Comparison of ENCODE assay signal across 21 mouse cellular contexts in genomic region chr8:11746850-11747600, GRCm38 (mm10). TPM values are rescaled to one million over a fixed set of nuclear protein-coding genes. Genes with fewer than 3 reads are reported as not detected.
DNase-seq lines count a peak whose midpoint lies in the region; ATAC-seq lines count a peak whose summit lies in the region.
"Had no signal": no experiment of that assay in that cellular context is flagged by ENCODE, and none has a peak within 500 bp of the region (broad histone marks: within the 10 kb centered on the region; RNA-seq: fewer than 3 reads in every experiment).

No protein-coding gene starts in this region.

- 54% methylated on average over 11 of the region's 11 CpGs for WGBS in intestine, embryonic 15.5 days
- WGBS in forebrain, embryonic 13.5 days, result 88% methylated on average over 11 of the region's 11 CpGs

- no peaks in the 10 kb centered on the region for H3K36me3 ChIP-seq in intestine, embryonic 15.5 days
- no peaks in the 10 kb centered on the region for H3K36me3 ChIP-seq in forebrain, embryonic 13.5 days (ENCODE audit: poor library complexity, severe bottlenecking)
- H3K36me3 ChIP-seq: embryonic facial prominence, embryonic 13.5 days; forebrain, embryonic 15.5 days; liver, embryonic 12.5 days; neural tube, embryonic 13.5 days had no signal

- 0 out of 2 replicates have a peak, but pooled peaks cover 4% of the 10 kb centered on the region for H3K4me1 ChIP-seq in intestine, embryonic 15.5 days (replicated peaks)
- no peaks in the 10 kb centered on the region for H3K4me1 ChIP-seq in forebrain, embryonic 13.5 days
- H3K4me1 ChIP-seq: embryonic facial prominence, embryonic 13.5 days; forebrain, embryonic 15.5 days had no signal

- H3K4me2 ChIP-seq in intestine, embryonic 15.5 days (replicated peaks), result no peak overlapping the region
- no peak overlapping the region for H3K4me2 ChIP-seq in forebrain, embryonic 13.5 days
- H3K4me2 ChIP-seq: embryonic facial prominence, embryonic 13.5 days; forebrain, embryonic 15.5 days; liver, embryonic 12.5 days; neural tube, embryonic 13.5 days had no signal

- no peak overlapping the region for H3K9ac ChIP-seq in intestine, embryonic 15.5 days
- no peak overlapping the region for H3K9ac ChIP-seq in forebrain, embryonic 13.5 days
- H3K9ac ChIP-seq: embryonic facial prominence, embryonic 13.5 days; forebrain, embryonic 15.5 days; liver, embryonic 12.5 days; neural tube, embryonic 13.5 days had no signal

- no peaks in the 10 kb centered on the region for H3K27me3 ChIP-seq in intestine, embryonic 15.5 days (replicated peaks)
- no peaks in the 10 kb centered on the region for H3K27me3 ChIP-seq in forebrain, embryonic 13.5 days
- H3K27me3 ChIP-seq: embryonic facial prominence, embryonic 13.5 days; forebrain, embryonic 15.5 days; liver, embryonic 12.5 days; neural tube, embryonic 13.5 days had no signal

- no peaks in the 10 kb centered on the region for H3K9me3 ChIP-seq in intestine, embryonic 15.5 days
- H3K9me3 ChIP-seq in forebrain, embryonic 13.5 days (replicated peaks), result no peaks in the 10 kb centered on the region
- H3K9me3 ChIP-seq: embryonic facial prominence, embryonic 13.5 days; forebrain, embryonic 15.5 days; liver, embryonic 12.5 days; neural tube, embryonic 13.5 days had no signal

- no peak overlapping the region for H3K27ac ChIP-seq in intestine, embryonic 15.5 days
- no peak overlapping the region for H3K27ac ChIP-seq in forebrain, embryonic 13.5 days
- H3K27ac ChIP-seq: embryonic facial prominence, embryonic 13.5 days; forebrain, embryonic 15.5 days; liver, embryonic 12.5 days; neural tube, embryonic 13.5 days had no signal

- no peak overlapping the region for H3K4me3 ChIP-seq in intestine, embryonic 15.5 days (replicated peaks)
- no peak overlapping the region for H3K4me3 ChIP-seq in forebrain, embryonic 13.5 days
- H3K4me3 ChIP-seq: embryonic facial prominence, embryonic 13.5 days; forebrain, embryonic 15.5 days; liver, embryonic 12.5 days; neural tube, embryonic 13.5 days had no signal

- peak; percentile 36 for ATAC-seq in intestine, embryonic 15.5 days
- no peak for ATAC-seq in forebrain, embryonic 13.5 days
- ATAC-seq: forebrain, embryonic 15.5 days; liver, embryonic 12.5 days had no signal

- DNase-seq in heart, adult 11 months, result peak; percentile 95
- DNase-seq in heart, adult 8-10 months (ENCODE audit: low spot score), result no peak
- peak; percentile 33 to 35 for DNase-seq in heart, adult 9 months (ENCODE audit: low spot score in 2 of 2)
- DNase-seq in kidney, postnatal 14 days, result peak; percentile 49
- no peak for DNase-seq in spleen, postnatal 36 days (ENCODE audit: low spot score in 2 of 2)
- no peak for DNase-seq in lung, postnatal 10 days
- DNase-seq: adrenal gland, postnatal 10 days; cerebellum, postnatal 36 days; gastrocnemius, postnatal 36 days; lung, postnatal 36 days; retina, postnatal 1 day; thymus, adult 18-20 months had no signal

RNA-seq across cellular contexts. Expression of gene Arhgef7, which starts 19.5 kb away (rescaled TPM):
- total RNA-seq in heart, adult 8-10 months (2022), result 100 to 1,000 TPM in 3 of 4 experiments, 10 to 100 TPM in 1; 93.9 to 119 (median 111) TPM
- polyA plus RNA-seq in intestine, embryonic 15.5 days (2015; fragmentation: Nextera tagmentation; extraction: Ambion mirVana), result 27.7 and 28.4 TPM in 2 replicates
- 58.5 and 61.8 TPM in 2 replicates for polyA plus RNA-seq in forebrain, embryonic 13.5 days (2015; fragmentation: Nextera tagmentation; extraction: Ambion mirVana)

RNA-seq across cellular contexts. Expression of gene 1700016D06Rik, which starts 46.2 kb away (rescaled TPM):
- total RNA-seq in heart, adult 8-10 months (2022), result not detected
- not detected in 2 replicates for polyA plus RNA-seq in intestine, embryonic 15.5 days (2015; fragmentation: Nextera tagmentation; extraction: Ambion mirVana)
- not detected in 2 replicates for polyA plus RNA-seq in forebrain, embryonic 13.5 days (2015; fragmentation: Nextera tagmentation; extraction: Ambion mirVana)
- total RNA-seq: adrenal gland, postnatal 10 days; gastrocnemius, postnatal 36 days; left cerebral cortex, adult 8-10 months; midbrain, postnatal 0 days had no signal
- polyA plus RNA-seq: embryonic facial prominence, embryonic 13.5 days; liver, embryonic 12.5 days; neural tube, embryonic 13.5 days; spleen, adult 2 months had no signal

Comparison
In these comparisons a context has a peak if more than half of its experiments do, and no peak if none do; other contexts are left out.
1. DNase-seq: peak in heart, adult 11 months (single experiment), heart, adult 9 months (2 of 2) and kidney, postnatal 14 days (single experiment); none in heart, adult 8-10 months (single experiment), spleen, postnatal 36 days (0 of 2) and lung, postnatal 10 days (single experiment).